Mouse (Mus musculus): ENCODE data around the gene Sptbn1. TPM values are rescaled to one million over a fixed set of nuclear protein-coding genes. Genes with fewer than 3 reads are reported as not detected.

Gene Sptbn1
- polyA plus RNA-seq, 1 experiment from 2014 or later, result 129 TPM

DNA sequence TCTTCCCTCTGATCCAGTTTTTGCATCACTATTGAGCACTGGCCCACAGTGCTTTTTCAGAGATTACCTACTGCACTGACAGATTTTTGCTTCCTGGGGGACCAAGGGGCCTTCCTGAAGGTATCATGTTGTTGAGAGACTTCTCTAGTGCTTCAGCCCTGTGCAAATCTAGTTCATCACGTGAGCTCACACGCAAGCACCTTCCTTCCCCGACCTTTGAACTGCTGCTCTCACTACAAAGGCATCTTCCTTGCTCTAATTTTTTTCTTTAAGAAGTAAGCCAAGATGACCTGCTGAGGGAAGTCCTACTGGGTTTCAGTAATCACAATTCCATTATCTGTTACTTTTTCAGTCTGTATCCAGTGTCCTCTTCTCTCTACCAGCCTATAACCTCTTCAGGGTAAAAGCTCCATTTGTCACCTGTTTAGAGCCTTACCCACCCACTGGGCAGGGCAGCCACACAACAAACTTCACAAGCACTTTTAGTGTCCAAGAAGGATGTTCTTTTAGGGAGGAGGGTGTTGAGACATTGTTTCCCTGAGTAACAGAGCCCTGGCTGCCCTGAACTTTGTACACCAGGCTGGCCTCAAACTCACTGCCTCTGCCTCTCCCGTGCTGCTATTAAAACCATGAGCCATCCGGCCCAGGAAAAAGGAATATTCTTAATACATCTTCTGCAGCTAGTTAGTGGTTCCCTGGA lies 103.3 kb downstream of the Sptbn1 start:
- H3K4me3 ChIP-seq (ENCODE audit: low read depth, low read length), result no peak overlapping the region
- no peak overlapping the region for H3K9ac ChIP-seq (ENCODE audit: low read length)
- WGBS, result 52% methylated on average over 5 of the region's 5 CpGs
- no peak overlapping the region for H3K27ac ChIP-seq (ENCODE audit: low read depth)
- H3K4me1 ChIP-seq (replicated peaks; ENCODE audit: control insufficient read depth, insufficient read depth, low read length), result peaks cover 30% of the 10 kb centered on the region
- no peak for DNase-seq (ENCODE audit: low spot score)
- H3K36me3 ChIP-seq (ENCODE audit: control insufficient read depth, insufficient read depth, low read length), result no peaks in the 10 kb centered on the region
- H3K4me2 ChIP-seq (ENCODE audit: low read length), result no peak overlapping the region
- no peaks in the 10 kb centered on the region for H3K9me3 ChIP-seq (ENCODE audit: control insufficient read depth, low read length)
- no peaks in the 10 kb centered on the region for H3K27me3 ChIP-seq (replicated peaks; ENCODE audit: control insufficient read depth, insufficient read depth, low read length)
- no peak for ATAC-seq (replicated peaks; ENCODE audit: low FRiP score, low TSS enrichment, low read depth)

DNA sequence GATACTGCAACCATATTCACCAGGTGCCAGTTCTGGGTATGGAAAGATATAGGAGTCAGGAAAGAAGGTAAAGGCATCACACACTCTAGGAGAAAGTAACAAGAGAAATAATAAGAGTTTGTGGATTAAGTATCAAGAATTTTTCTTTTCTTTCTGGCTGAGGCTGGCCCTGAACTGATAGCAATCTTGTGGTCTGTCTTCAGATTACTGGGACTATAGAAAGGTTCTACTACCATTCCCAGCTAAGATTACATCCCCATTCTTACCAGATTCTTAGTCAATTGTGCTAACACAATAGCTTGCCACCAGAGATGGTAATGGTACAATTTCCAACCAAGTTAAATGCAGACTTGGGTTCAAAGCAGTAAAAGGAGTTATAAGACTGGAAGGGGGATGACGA lies 104.1 kb downstream of the Sptbn1 start:
- Histone ChIP-seq H3K4me2 (ENCODE audit: low read length) (no peak overlapping the region), H3K9ac (ENCODE audit: low read length) (no peak overlapping the region), H3K9me3 (ENCODE audit: control insufficient read depth, low read length) (no peaks in the 10 kb centered on the region), H3K36me3 (ENCODE audit: control insufficient read depth, insufficient read depth, low read length) (peaks cover 5% of the 10 kb centered on the region; the same call in 1 of the 2 replicates), H3K4me1 (replicated peaks; ENCODE audit: control insufficient read depth, insufficient read depth, low read length) (peaks cover 29% of the 10 kb centered on the region), H3K4me3 (ENCODE audit: low read depth, low read length) (no peak overlapping the region), H3K27me3 (replicated peaks; ENCODE audit: control insufficient read depth, insufficient read depth, low read length) (no peaks in the 10 kb centered on the region), H3K27ac (ENCODE audit: low read depth) (no peak overlapping the region)
- WGBS, result 96% methylated on average over 1 of the region's 1 CpGs
- DNase-seq (ENCODE audit: low spot score) (no peak), ATAC-seq (replicated peaks; ENCODE audit: low FRiP score, low TSS enrichment, low read depth) (no peak)

DNA sequence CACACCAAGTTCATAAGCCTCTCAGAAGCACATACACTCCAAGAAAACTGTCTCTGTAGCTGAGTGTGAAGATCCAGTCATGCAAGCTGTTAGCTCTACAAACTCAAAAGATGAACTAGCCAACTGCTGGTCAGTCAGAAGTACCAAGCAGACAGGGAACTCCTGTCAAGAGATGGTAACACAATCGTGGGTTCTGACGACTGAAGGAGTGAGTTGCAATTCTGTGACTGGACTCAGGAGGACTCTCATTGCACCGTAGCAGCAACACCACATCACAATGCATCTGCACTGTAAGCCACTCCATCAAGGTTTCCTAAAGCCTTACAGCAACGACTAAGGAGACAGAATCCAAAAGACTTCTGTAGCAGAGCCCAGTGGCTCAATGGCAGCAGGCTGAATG lies 104.9 kb downstream of the Sptbn1 start:
- no peak overlapping the region for H3K27ac ChIP-seq (ENCODE audit: low read depth)
- ATAC-seq (replicated peaks; ENCODE audit: low FRiP score, low TSS enrichment, low read depth) (no peak), DNase-seq (ENCODE audit: low spot score) (no peak)
- H3K9ac ChIP-seq (ENCODE audit: low read length), result no peak overlapping the region
- H3K4me2 ChIP-seq (ENCODE audit: low read length), result no peak overlapping the region
- H3K27me3 ChIP-seq (replicated peaks; ENCODE audit: control insufficient read depth, insufficient read depth, low read length), result no peaks in the 10 kb centered on the region
- no peak overlapping the region for H3K4me3 ChIP-seq (ENCODE audit: low read depth, low read length)
- peaks cover 34% of the 10 kb centered on the region for H3K4me1 ChIP-seq (replicated peaks; ENCODE audit: control insufficient read depth, insufficient read depth, low read length)
- peaks cover 11% of the 10 kb centered on the region for H3K36me3 ChIP-seq (ENCODE audit: control insufficient read depth, insufficient read depth, low read length)
- H3K9me3 ChIP-seq (ENCODE audit: control insufficient read depth, low read length), result no peaks in the 10 kb centered on the region
- 75% methylated on average over 4 of the region's 4 CpGs for WGBS

DNA sequence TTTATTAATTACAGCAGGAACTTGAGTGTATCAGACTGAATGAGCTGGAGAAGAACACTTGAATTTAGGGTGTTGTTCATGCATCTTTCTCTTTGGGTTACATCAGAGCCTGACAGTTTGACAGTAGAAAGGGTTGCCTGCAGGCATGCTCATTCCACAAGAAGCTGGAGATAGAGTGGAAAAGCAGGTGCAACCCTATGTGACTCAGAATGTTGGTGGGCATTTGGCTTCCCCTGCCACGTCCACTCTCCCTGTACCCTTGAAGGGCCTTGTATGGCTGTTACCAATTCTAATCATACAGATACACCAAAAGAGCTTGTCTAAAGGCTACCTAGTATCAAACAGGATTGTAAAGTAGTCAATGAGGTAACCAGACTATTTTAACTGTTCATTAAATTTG lies 106.2 kb downstream of the Sptbn1 start:
- H3K9ac ChIP-seq (ENCODE audit: low read length), result no peak overlapping the region
- H3K9me3 ChIP-seq (ENCODE audit: control insufficient read depth, low read length), result no peaks in the 10 kb centered on the region
- 76% methylated on average over 1 of the region's 1 CpGs for WGBS
- DNase-seq (ENCODE audit: low spot score) (no peak), ATAC-seq (replicated peaks; ENCODE audit: low FRiP score, low TSS enrichment, low read depth) (no peak)
- peaks cover 22% of the 10 kb centered on the region for H3K36me3 ChIP-seq (ENCODE audit: control insufficient read depth, insufficient read depth, low read length)
- H3K4me1 ChIP-seq (replicated peaks; ENCODE audit: control insufficient read depth, insufficient read depth, low read length), result peaks cover 30% of the 10 kb centered on the region
- peak overlapping the region; percentile 74; the same call in 1 of the 2 replicates for H3K27ac ChIP-seq (ENCODE audit: low read depth)
- H3K27me3 ChIP-seq (replicated peaks; ENCODE audit: control insufficient read depth, insufficient read depth, low read length), result no peaks in the 10 kb centered on the region
- no peak overlapping the region for H3K4me2 ChIP-seq (ENCODE audit: low read length)
- H3K4me3 ChIP-seq (ENCODE audit: low read depth, low read length), result no peak overlapping the region

DNA sequence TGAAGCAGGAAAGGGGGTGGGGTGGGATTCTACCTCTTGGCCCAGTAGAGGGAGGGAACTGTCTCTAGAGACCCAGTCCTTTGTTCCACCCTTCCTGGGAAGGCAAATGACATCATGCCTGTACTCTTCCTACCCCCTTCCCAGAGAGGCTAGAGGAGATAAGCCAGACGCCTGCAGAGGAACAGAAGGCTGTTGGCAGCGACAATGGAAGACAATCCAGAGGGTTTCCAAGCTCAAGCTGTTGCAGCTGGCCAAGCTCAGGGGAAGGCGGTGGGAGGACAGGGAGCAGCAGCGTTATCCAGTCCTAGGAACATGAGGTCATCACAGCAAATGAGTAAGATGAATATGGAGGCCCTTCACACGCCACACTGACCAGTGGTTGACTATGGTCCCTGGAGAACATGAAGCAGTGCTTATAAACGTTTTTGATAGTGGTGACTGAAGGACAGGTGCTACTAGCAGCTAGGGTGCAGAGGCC lies 106.8 kb downstream of the Sptbn1 start:
- peaks cover 29% of the 10 kb centered on the region for H3K4me1 ChIP-seq (replicated peaks; ENCODE audit: control insufficient read depth, insufficient read depth, low read length)
- H3K4me2 ChIP-seq (ENCODE audit: low read length), result no peak overlapping the region
- no peaks in the 10 kb centered on the region for H3K27me3 ChIP-seq (replicated peaks; ENCODE audit: control insufficient read depth, insufficient read depth, low read length)
- no peak overlapping the region for H3K4me3 ChIP-seq (ENCODE audit: low read depth, low read length)
- peaks cover 22% of the 10 kb centered on the region for H3K36me3 ChIP-seq (ENCODE audit: control insufficient read depth, insufficient read depth, low read length)
- peak overlapping the region; percentile 74; the same call in 1 of the 2 replicates for H3K27ac ChIP-seq (ENCODE audit: low read depth)
- H3K9me3 ChIP-seq (ENCODE audit: control insufficient read depth, low read length), result no peaks in the 10 kb centered on the region
- 15% methylated on average over 6 of the region's 6 CpGs for WGBS
- ATAC-seq (replicated peaks; ENCODE audit: low FRiP score, low TSS enrichment, low read depth) (peak; percentile 88), DNase-seq (ENCODE audit: low spot score) (peak; percentile 74)
- no peak overlapping the region for H3K9ac ChIP-seq (ENCODE audit: low read length)

DNA sequence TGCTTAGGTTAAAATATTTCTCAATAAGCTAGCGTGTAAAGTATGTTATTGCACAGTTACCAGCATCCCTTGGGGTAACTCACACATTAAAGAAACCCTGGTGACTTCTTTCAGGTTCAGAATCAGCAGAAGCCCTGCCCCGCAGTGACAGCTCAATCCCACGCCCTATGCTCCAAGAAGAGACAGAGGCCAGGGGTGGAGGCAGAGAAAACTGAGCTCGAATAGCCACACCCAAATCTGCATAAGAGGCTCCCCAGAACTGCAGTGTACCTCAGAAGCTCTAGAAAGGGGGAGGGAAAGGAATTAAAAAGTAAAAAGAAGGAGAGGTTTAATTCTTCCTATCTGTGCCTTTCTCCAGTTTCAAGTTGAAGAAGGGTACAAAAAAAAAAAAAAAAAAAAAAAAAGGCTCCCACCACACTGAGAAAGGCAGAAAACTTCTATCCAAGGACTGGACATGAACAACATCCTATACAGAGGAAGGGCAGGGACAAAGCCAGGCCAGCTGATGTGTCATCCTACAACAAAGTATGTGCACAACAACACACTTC lies 107.3 kb downstream of the Sptbn1 start:
- peaks cover 25% of the 10 kb centered on the region for H3K4me1 ChIP-seq (replicated peaks; ENCODE audit: control insufficient read depth, insufficient read depth, low read length)

DNA sequence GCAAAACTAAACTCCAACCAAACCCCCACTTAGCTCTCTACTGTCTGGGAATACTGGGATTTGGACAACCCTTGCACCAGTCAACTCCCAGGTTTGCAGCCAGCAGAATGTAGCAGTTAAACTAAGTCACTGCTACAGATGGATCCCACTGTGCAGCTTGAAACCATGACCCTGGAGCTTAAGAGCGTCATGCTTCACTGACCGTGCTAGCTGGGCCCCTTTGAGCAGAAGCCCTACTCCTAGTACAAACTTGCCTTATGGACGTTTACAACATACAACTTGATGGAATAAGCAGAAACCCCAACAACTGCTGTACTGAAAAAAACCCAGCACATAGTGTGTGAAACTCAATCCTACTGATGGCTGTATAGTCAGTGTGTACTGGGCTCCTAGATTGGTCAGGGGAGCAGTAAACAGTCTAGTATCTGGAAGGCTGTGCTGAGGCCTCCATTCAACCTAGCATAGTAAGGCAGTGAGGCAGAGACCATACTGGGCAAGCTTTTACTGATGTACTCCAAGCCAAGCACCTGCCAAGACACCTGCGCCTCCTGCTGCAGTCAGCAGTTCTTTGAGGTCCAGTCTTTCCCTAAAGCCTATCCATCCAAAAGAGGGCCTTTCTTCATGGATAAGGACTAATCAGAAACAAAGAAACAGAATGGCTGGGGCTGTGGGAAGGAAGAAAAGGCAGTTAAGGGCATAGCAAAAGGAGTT lies 108.3 kb downstream of the Sptbn1 start:
- no peak for DNase-seq (ENCODE audit: low spot score)
- 91% methylated on average over 4 of the region's 4 CpGs for WGBS
- no peak overlapping the region for H3K4me3 ChIP-seq (ENCODE audit: low read depth, low read length)
- H3K4me2 ChIP-seq (ENCODE audit: low read length), result no peak overlapping the region
- H3K27ac ChIP-seq (ENCODE audit: low read depth), result no peak overlapping the region
- no peaks in the 10 kb centered on the region for H3K27me3 ChIP-seq (replicated peaks; ENCODE audit: control insufficient read depth, insufficient read depth, low read length)
- ATAC-seq (replicated peaks; ENCODE audit: low FRiP score, low TSS enrichment, low read depth), result no peak
- no peak overlapping the region for H3K9ac ChIP-seq (ENCODE audit: low read length)
- H3K36me3 ChIP-seq (ENCODE audit: control insufficient read depth, insufficient read depth, low read length), result peaks cover 22% of the 10 kb centered on the region
- H3K9me3 ChIP-seq (ENCODE audit: control insufficient read depth, low read length), result no peaks in the 10 kb centered on the region
- peaks cover 25% of the 10 kb centered on the region for H3K4me1 ChIP-seq (replicated peaks; ENCODE audit: control insufficient read depth, insufficient read depth, low read length)

More for the DNA sequence above, 107.3 kb downstream of the Sptbn1 start:
- H3K4me2 ChIP-seq (ENCODE audit: low read length), result no peak overlapping the region
- H3K27ac ChIP-seq (ENCODE audit: low read depth), result peak overlapping the region; percentile 74; the same call in 1 of the 2 replicates
- no peaks in the 10 kb centered on the region for H3K27me3 ChIP-seq (replicated peaks; ENCODE audit: control insufficient read depth, insufficient read depth, low read length)
- 65% methylated on average over 4 of the region's 4 CpGs for WGBS
- no peaks in the 10 kb centered on the region for H3K9me3 ChIP-seq (ENCODE audit: control insufficient read depth, low read length)
- DNase-seq (ENCODE audit: low spot score) (no peak), ATAC-seq (replicated peaks; ENCODE audit: low FRiP score, low TSS enrichment, low read depth) (no peak)
- H3K4me3 ChIP-seq (ENCODE audit: low read depth, low read length), result no peak overlapping the region
- H3K9ac ChIP-seq (ENCODE audit: low read length), result no peak overlapping the region
- peaks cover 22% of the 10 kb centered on the region for H3K36me3 ChIP-seq (ENCODE audit: control insufficient read depth, insufficient read depth, low read length)

DNA sequence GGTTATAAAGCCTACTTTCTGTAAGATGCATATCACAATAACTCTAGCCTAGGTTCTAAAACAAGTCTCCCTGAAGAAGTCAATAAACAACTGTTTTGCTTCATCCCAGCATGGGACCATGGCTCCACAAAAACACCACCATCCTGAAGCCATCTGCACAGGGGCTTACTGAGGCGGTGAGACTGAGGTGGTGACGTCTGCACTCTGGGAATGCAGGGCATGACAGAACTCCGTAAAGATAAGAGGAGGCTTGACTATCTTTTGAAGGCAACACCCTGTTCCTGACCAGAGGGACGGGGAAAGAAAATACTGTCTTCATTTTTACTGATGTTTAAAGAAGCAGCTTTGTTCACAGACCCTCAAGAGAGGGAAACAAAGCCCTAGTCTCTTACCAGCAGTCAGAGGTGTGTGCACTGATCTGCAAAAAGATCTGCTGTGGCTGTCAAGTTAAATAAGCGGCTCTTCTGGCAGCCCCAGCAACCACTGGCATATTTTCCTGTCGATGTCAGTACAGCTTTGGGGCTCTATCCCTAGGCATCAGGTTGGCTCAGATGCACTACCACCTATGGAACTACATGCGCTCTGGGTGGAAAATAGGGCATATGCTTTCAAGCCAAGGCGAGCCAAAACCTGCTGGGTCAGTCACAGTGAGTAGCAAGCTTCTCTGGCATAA lies 109.8 kb downstream of the Sptbn1 start:
- 46% methylated on average over 8 of the region's 8 CpGs for WGBS
- no peak for ATAC-seq (replicated peaks; ENCODE audit: low FRiP score, low TSS enrichment, low read depth)
- peaks cover 25% of the 10 kb centered on the region for H3K4me1 ChIP-seq (replicated peaks; ENCODE audit: control insufficient read depth, insufficient read depth, low read length)

More for the DNA sequence above, 109.8 kb downstream of the Sptbn1 start:
- DNase-seq (ENCODE audit: low spot score), result no peak
- no peak overlapping the region for H3K4me2 ChIP-seq (ENCODE audit: low read length)
- H3K36me3 ChIP-seq (ENCODE audit: control insufficient read depth, insufficient read depth, low read length), result peaks cover 35% of the 10 kb centered on the region
- no peak overlapping the region for H3K9ac ChIP-seq (ENCODE audit: low read length)
- no peak overlapping the region for H3K27ac ChIP-seq (ENCODE audit: low read depth)
- H3K27me3 ChIP-seq (replicated peaks; ENCODE audit: control insufficient read depth, insufficient read depth, low read length), result no peaks in the 10 kb centered on the region
- no peak overlapping the region for H3K4me3 ChIP-seq (ENCODE audit: low read depth, low read length)
- H3K9me3 ChIP-seq (ENCODE audit: control insufficient read depth, low read length), result no peaks in the 10 kb centered on the region

Measured in intestine, embryonic 14.5 days (tissue).